ENCODE assay signal across 14 mouse cellular contexts in the genomic region with DNA sequence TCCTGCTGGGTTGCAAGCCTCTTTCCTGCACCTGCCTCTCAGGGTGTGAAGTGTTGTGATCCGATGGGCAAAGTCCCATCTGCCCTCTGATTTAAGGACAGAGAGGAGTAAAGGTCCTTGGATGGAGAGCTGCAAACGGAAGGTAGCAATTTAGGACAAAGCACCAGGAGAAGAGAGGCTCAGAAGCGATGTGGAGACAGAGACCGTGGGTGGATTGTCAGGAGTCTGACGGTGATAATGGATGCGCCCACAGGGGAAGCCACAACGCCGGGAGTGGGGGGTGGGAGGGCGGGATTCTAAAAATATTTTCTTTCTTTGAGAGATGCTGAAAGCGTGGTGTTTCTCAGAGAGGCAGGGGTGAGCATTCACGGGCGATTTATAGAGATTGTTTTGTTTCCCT.
DNase-seq lines count a peak whose midpoint lies in the region; ATAC-seq and TF ChIP-seq lines count a peak whose summit lies in the region.
"Had no signal": no experiment of that assay in that cellular context is flagged by ENCODE, and none has a peak within 500 bp of the region (broad histone marks: within the 10 kb centered on the region; RNA-seq: fewer than 3 reads in every experiment).

No protein-coding gene starts in this region.

- H3K36me3 ChIP-seq in heart, embryonic 10.5 days: no peaks in the 10 kb centered on the region
- no peaks in the 10 kb centered on the region for H3K36me3 ChIP-seq in hindbrain, embryonic 14.5 days (replicated peaks; ENCODE audit: control insufficient read depth, insufficient read depth)
- H3K36me3 ChIP-seq in neural tube, embryonic 15.5 days: peaks cover 5% of the 10 kb centered on the region; the same call in 1 of the 2 replicates
- no peaks in the 10 kb centered on the region for H3K36me3 ChIP-seq in lung, postnatal 0 days (ENCODE audit: insufficient read depth, low read length)
- H3K36me3 ChIP-seq: embryonic facial prominence, embryonic 12.5 days had no signal

- ATAC-seq in hindbrain, embryonic 14.5 days (ENCODE audit: low FRiP score): no peak
- no peak for ATAC-seq in neural tube, embryonic 15.5 days (ENCODE audit: low FRiP score)
- no peak for ATAC-seq in lung, postnatal 0 days
- ATAC-seq: intestine, embryonic 16.5 days had no signal

- no peak overlapping the region for H3K9ac ChIP-seq in hindbrain, embryonic 14.5 days
- H3K9ac ChIP-seq in neural tube, embryonic 15.5 days (replicated peaks): no peak overlapping the region
- no peak overlapping the region for H3K9ac ChIP-seq in lung, postnatal 0 days (replicated peaks; ENCODE audit: low read depth)
- H3K9ac ChIP-seq: embryonic facial prominence, embryonic 12.5 days; lung, embryonic 14.5 days had no signal

- no peaks in the 10 kb centered on the region for H3K27me3 ChIP-seq in heart, embryonic 10.5 days (ENCODE audit: insufficient read depth, poor library complexity, severe bottlenecking)
- H3K27me3 ChIP-seq in hindbrain, embryonic 14.5 days (ENCODE audit: control insufficient read depth, insufficient read depth, low read length): no peaks in the 10 kb centered on the region
- no peaks in the 10 kb centered on the region for H3K27me3 ChIP-seq in neural tube, embryonic 15.5 days (replicated peaks)
- H3K27me3 ChIP-seq in lung, postnatal 0 days (replicated peaks; ENCODE audit: insufficient read depth, low read length): no peaks in the 10 kb centered on the region
- H3K27me3 ChIP-seq: embryonic facial prominence, embryonic 12.5 days had no signal

- H3K4me1 ChIP-seq in heart, embryonic 10.5 days: peaks cover 17% of the 10 kb centered on the region
- H3K4me1 ChIP-seq in hindbrain, embryonic 14.5 days (replicated peaks; ENCODE audit: control insufficient read depth, insufficient read depth, low read length): peaks cover 35% of the 10 kb centered on the region
- H3K4me1 ChIP-seq in neural tube, embryonic 15.5 days: peaks cover 32% of the 10 kb centered on the region
- no peaks in the 10 kb centered on the region for H3K4me1 ChIP-seq in lung, postnatal 0 days (ENCODE audit: insufficient read depth, low read depth, low read length)

- WGBS in heart, embryonic 10.5 days: 35% methylated on average over 12 of the region's 12 CpGs
- 32% methylated on average over 12 of the region's 12 CpGs for WGBS in hindbrain, embryonic 14.5 days
- WGBS in neural tube, embryonic 15.5 days: 30% methylated on average over 12 of the region's 12 CpGs
- WGBS in lung, postnatal 0 days: 48% methylated on average over 12 of the region's 12 CpGs

- H3K4me3 ChIP-seq in heart, embryonic 10.5 days: no peak overlapping the region
- H3K4me3 ChIP-seq in hindbrain, embryonic 14.5 days (replicated peaks; ENCODE audit: low read length): no peak overlapping the region
- H3K4me3 ChIP-seq in neural tube, embryonic 15.5 days (replicated peaks): no peak overlapping the region
- no peak overlapping the region for H3K4me3 ChIP-seq in lung, postnatal 0 days (ENCODE audit: low read depth, low read length)
- H3K4me3 ChIP-seq: embryonic facial prominence, embryonic 12.5 days had no signal

- TF ChIP-seq EP300 in lung, postnatal 0 days (IDR thresholded peaks at IDR 0.05): no peak

- peak overlapping the region; percentile 71; the same call in 1 of the 2 replicates for H3K27ac ChIP-seq in heart, embryonic 10.5 days
- peak overlapping the region; percentile 3; the same call in 1 of the 2 replicates for H3K27ac ChIP-seq in hindbrain, embryonic 14.5 days
- no peak overlapping the region for H3K27ac ChIP-seq in neural tube, embryonic 15.5 days (replicated peaks)
- no peak overlapping the region for H3K27ac ChIP-seq in lung, postnatal 0 days (ENCODE audit: low read length)
- H3K27ac ChIP-seq: embryonic facial prominence, embryonic 12.5 days had no signal

- peak; percentile 64 for DNase-seq in heart, embryonic 10.5 days (ENCODE audit: low spot score)
- no peak for DNase-seq in heart, adult 8-10 months (ENCODE audit: low spot score)
- DNase-seq in left cerebral cortex, postnatal 25 days (ENCODE audit: low spot score in 2 of 2): peak; percentile 38 to 73
- no peak for DNase-seq in left cerebral cortex, adult 11 months (ENCODE audit: low spot score)
- no peak for DNase-seq in hindbrain, embryonic 14.5 days (ENCODE audit: low spot score)
- DNase-seq in lung, postnatal 0 days (ENCODE audit: low spot score): no peak
- DNase-seq: kidney, postnatal 10 days; layer of hippocampus, postnatal 36 days; liver; lung, embryonic 14.5 days; right cerebral cortex, postnatal 4 days had no signal

- no peak for TF ChIP-seq CTCF in lung, postnatal 0 days (IDR thresholded peaks at IDR 0.05)

- no peaks in the 10 kb centered on the region for H3K9me3 ChIP-seq in heart, embryonic 10.5 days
- no peaks in the 10 kb centered on the region for H3K9me3 ChIP-seq in hindbrain, embryonic 14.5 days (ENCODE audit: control insufficient read depth, low read length)
- H3K9me3 ChIP-seq in neural tube, embryonic 15.5 days (replicated peaks): no peaks in the 10 kb centered on the region
- no peaks in the 10 kb centered on the region for H3K9me3 ChIP-seq in lung, postnatal 0 days (ENCODE audit: low read length)
- H3K9me3 ChIP-seq: embryonic facial prominence, embryonic 12.5 days had no signal

- peak overlapping the region; percentile 11; the same call in 1 of the 2 replicates for H3K4me2 ChIP-seq in hindbrain, embryonic 14.5 days (replicated peaks)
- H3K4me2 ChIP-seq in neural tube, embryonic 15.5 days: 0 out of 2 replicates have a peak overlapping the region, but pooled peaks have one; percentile 15
- H3K4me2 ChIP-seq in lung, postnatal 0 days (replicated peaks; ENCODE audit: low read depth, low read length): no peak overlapping the region
- H3K4me2 ChIP-seq: embryonic facial prominence, embryonic 12.5 days; lung, embryonic 14.5 days had no signal

- intact Hi-C loops in left cerebral cortex, postnatal 25 days (cut with DNase I): no loop called here

Comparison
In these comparisons a context has a peak if more than half of its experiments do, and no peak if none do; other contexts are left out.
1. DNase-seq: peak in heart, embryonic 10.5 days (single experiment) and left cerebral cortex, postnatal 25 days (2 of 2); none in heart, adult 8-10 months (single experiment), left cerebral cortex, adult 11 months (single experiment), hindbrain, embryonic 14.5 days (single experiment) and lung, postnatal 0 days (single experiment).
2. H3K27ac ChIP-seq: peak in heart, embryonic 10.5 days (single experiment) and hindbrain, embryonic 14.5 days (single experiment); none in neural tube, embryonic 15.5 days (single experiment) and lung, postnatal 0 days (single experiment).